Mouse (Mus musculus): Measurements from ENCODE around the gene Retreg1.
"Not testable (repeated sequence)": the region's sequence is repeated elsewhere in the genome, so short reads cannot be mapped to it uniquely, and the experiment has no call there.

The Retreg1 gene

GRCm38 (mm10) chr15:25960231-25960630 lies 117.3 kb downstream of the Retreg1 start:
- TF ChIP-seq POU5F1 (IDR thresholded peaks at IDR 0.05; ENCODE audit: borderline replicate concordance, low read length) (no peak), CTCF (conservative IDR thresholded peaks at IDR 0.05; ENCODE audit: low read length) (no peak), NANOG (IDR thresholded peaks at IDR 0.05; ENCODE audit: borderline replicate concordance, low read length) (no peak)
- no peaks in the 10 kb centered on the region for H3K36me3 ChIP-seq (ENCODE audit: insufficient read depth, low read length)
- H3K9me3 ChIP-seq (ENCODE audit: low read length) = no peaks in the 10 kb centered on the region

GRCm38 (mm10) chr15:25966220-25966774 lies 123.3 kb downstream of the Retreg1 start:
- H3K4me3 ChIP-seq (replicated peaks; ENCODE audit: low read length) = no peak overlapping the region
- H3K36me3 ChIP-seq (ENCODE audit: insufficient read depth, low read length) = no peaks in the 10 kb centered on the region
- no peak for TF ChIP-seq POU5F1 (IDR thresholded peaks at IDR 0.05; ENCODE audit: borderline replicate concordance, low read length)
- TF ChIP-seq NANOG (IDR thresholded peaks at IDR 0.05; ENCODE audit: borderline replicate concordance, low read length) = no peak
- no peak for TF ChIP-seq CTCF (conservative IDR thresholded peaks at IDR 0.05; ENCODE audit: low read length)
- no peaks in the 10 kb centered on the region for H3K4me1 ChIP-seq (replicated peaks; ENCODE audit: low read depth, low read length)
- H3K9me3 ChIP-seq (ENCODE audit: low read length) = peaks cover under 1% of the 10 kb centered on the region
- H3K27me3 ChIP-seq (ENCODE audit: insufficient read depth, low read length) = no peaks in the 10 kb centered on the region

More at GRCm38 (mm10) chr15:25960231-25960630, 117.3 kb downstream of the Retreg1 start:
- Histone ChIP-seq H3K4me1 (replicated peaks; ENCODE audit: low read depth, low read length) (no peaks in the 10 kb centered on the region), H3K4me3 (replicated peaks; ENCODE audit: low read length) (no peak overlapping the region), H3K27me3 (ENCODE audit: insufficient read depth, low read length) (no peaks in the 10 kb centered on the region)

- TF ChIP-seq POU5F1 (IDR thresholded peaks at IDR 0.05; ENCODE audit: borderline replicate concordance, low read length) (no peak), NANOG (IDR thresholded peaks at IDR 0.05; ENCODE audit: borderline replicate concordance, low read length) (no peak), CTCF (conservative IDR thresholded peaks at IDR 0.05; ENCODE audit: low read length) (no peak)
- H3K4me3 ChIP-seq (replicated peaks; ENCODE audit: low read length) = no peak overlapping the region
Observed at GRCm38 (mm10) chr15:25971596-25971995, 128.6 kb downstream of the Retreg1 start.

GRCm38 (mm10) chr15:25972758-25973157 lies 129.8 kb downstream of the Retreg1 start:
- no peak for TF ChIP-seq POU5F1 (IDR thresholded peaks at IDR 0.05; ENCODE audit: borderline replicate concordance, low read length)
- TF ChIP-seq CTCF (conservative IDR thresholded peaks at IDR 0.05; ENCODE audit: low read length) = no peak
- TF ChIP-seq NANOG (IDR thresholded peaks at IDR 0.05; ENCODE audit: borderline replicate concordance, low read length) = no peak
- Histone ChIP-seq H3K4me3 (replicated peaks; ENCODE audit: low read length) (no peak overlapping the region), H3K4me1 (replicated peaks; ENCODE audit: low read depth, low read length) (no peaks in the 10 kb centered on the region), H3K27me3 (ENCODE audit: insufficient read depth, low read length) (no peaks in the 10 kb centered on the region), H3K9me3 (ENCODE audit: low read length) (peaks cover 7% of the 10 kb centered on the region), H3K36me3 (ENCODE audit: insufficient read depth, low read length) (no peaks in the 10 kb centered on the region)

More at GRCm38 (mm10) chr15:25971596-25971995, 128.6 kb downstream of the Retreg1 start:
- Histone ChIP-seq H3K36me3 (ENCODE audit: insufficient read depth, low read length) (no peaks in the 10 kb centered on the region), H3K4me1 (replicated peaks; ENCODE audit: low read depth, low read length) (no peaks in the 10 kb centered on the region), H3K9me3 (ENCODE audit: low read length) (peaks cover 7% of the 10 kb centered on the region), H3K27me3 (ENCODE audit: insufficient read depth, low read length) (no peaks in the 10 kb centered on the region)

- TF ChIP-seq CTCF (conservative IDR thresholded peaks at IDR 0.05; ENCODE audit: low read length) (no peak), NANOG (IDR thresholded peaks at IDR 0.05; ENCODE audit: borderline replicate concordance, low read length) (no peak), POU5F1 (IDR thresholded peaks at IDR 0.05; ENCODE audit: borderline replicate concordance, low read length) (no peak)
Observed at GRCm38 (mm10) chr15:25974352-25974751, 131.4 kb downstream of the Retreg1 start.

GRCm38 (mm10) chr15:25975810-25976209 lies 132.8 kb downstream of the Retreg1 start:
- no peaks in the 10 kb centered on the region for H3K36me3 ChIP-seq (ENCODE audit: insufficient read depth, low read length)
- TF ChIP-seq POU5F1 (IDR thresholded peaks at IDR 0.05; ENCODE audit: borderline replicate concordance, low read length) (no peak), NANOG (IDR thresholded peaks at IDR 0.05; ENCODE audit: borderline replicate concordance, low read length) (no peak), CTCF (conservative IDR thresholded peaks at IDR 0.05; ENCODE audit: low read length) (no peak)
- no peak overlapping the region for H3K4me3 ChIP-seq (replicated peaks; ENCODE audit: low read length)
- H3K27me3 ChIP-seq (ENCODE audit: insufficient read depth, low read length) = no peaks in the 10 kb centered on the region
- H3K4me1 ChIP-seq (replicated peaks; ENCODE audit: low read depth, low read length) = no peaks in the 10 kb centered on the region
- peaks cover 7% of the 10 kb centered on the region for H3K9me3 ChIP-seq (ENCODE audit: low read length)

More at GRCm38 (mm10) chr15:25974352-25974751, 131.4 kb downstream of the Retreg1 start:
- Histone ChIP-seq H3K36me3 (ENCODE audit: insufficient read depth, low read length) (no peaks in the 10 kb centered on the region), H3K27me3 (ENCODE audit: insufficient read depth, low read length) (no peaks in the 10 kb centered on the region), H3K4me3 (replicated peaks; ENCODE audit: low read length) (no peak overlapping the region), H3K9me3 (ENCODE audit: low read length) (peaks cover 7% of the 10 kb centered on the region), H3K4me1 (replicated peaks; ENCODE audit: low read depth, low read length) (no peaks in the 10 kb centered on the region)

GRCm38 (mm10) chr15:25983614-25984013 lies 140.6 kb downstream of the Retreg1 start:
- H3K9me3 ChIP-seq (ENCODE audit: low read length); H3K27me3 ChIP-seq (ENCODE audit: insufficient read depth, low read length): not testable (repeated sequence)
- H3K4me1 ChIP-seq (replicated peaks; ENCODE audit: low read depth, low read length) = peaks cover 36% of the 10 kb centered on the region
- peaks cover 31% of the 10 kb centered on the region for H3K36me3 ChIP-seq (ENCODE audit: insufficient read depth, low read length)
- H3K4me3 ChIP-seq (replicated peaks; ENCODE audit: low read length) = peak overlapping the region; percentile 99

GRCm38 (mm10) chr15:25984067-25984733 lies 141.2 kb downstream of the Retreg1 start, which contains the start of gene Zfp622:
TSS of gene Zfp622 (plus strand) at chr15:25984366.
- Histone ChIP-seq H3K4me1 (replicated peaks; ENCODE audit: low read depth, low read length) (peaks cover 39% of the 10 kb centered on the region), H3K9me3 (ENCODE audit: low read length) (no peaks in the 10 kb centered on the region), H3K4me3 (replicated peaks; ENCODE audit: low read length) (peak within 1 kb of the TSS; percentile 99), H3K27me3 (ENCODE audit: insufficient read depth, low read length) (no peaks in the 10 kb centered on the region), H3K36me3 (ENCODE audit: insufficient read depth, low read length) (peaks cover 37% of the 10 kb centered on the region)
- TF ChIP-seq POU5F1 (IDR thresholded peaks at IDR 0.05; ENCODE audit: borderline replicate concordance, low read length) = no peak
- TF ChIP-seq CTCF (conservative IDR thresholded peaks at IDR 0.05; ENCODE audit: low read length) = no peak
- TF ChIP-seq NANOG (IDR thresholded peaks at IDR 0.05; ENCODE audit: borderline replicate concordance, low read length) = no peak

Measured in E14TG2a.4 (cell line).